Comparison of ENCODE assay signal across 10 mouse cellular contexts in genomic region chr13:21980981-21981802, GRCm38 (mm10). TPM values are rescaled to one million over a fixed set of nuclear protein-coding genes. Genes with fewer than 3 reads are reported as not detected.
DNase-seq lines count a peak whose midpoint lies in the region; ATAC-seq and TF ChIP-seq lines count a peak whose summit lies in the region.
"Had no signal": no experiment of that assay in that cellular context is flagged by ENCODE, and none has a peak within 500 bp of the region (broad histone marks: within the 10 kb centered on the region; RNA-seq: fewer than 3 reads in every experiment).

TSS of gene Pom121l2 (plus strand) at chr13:21981194.

- WGBS in kidney, adult 2 months: 3% methylated on average over 58 of the region's 58 CpGs
- WGBS in embryonic facial prominence, embryonic 14.5 days: 1% methylated on average over 40 of the region's 58 CpGs
- WGBS in heart, embryonic 14.5 days: under 1% methylated on average over 58 of the region's 58 CpGs

- intact Hi-C loops in left cerebral cortex, postnatal 4 days (cut with DNase I): no loop called here

- peak within 1 kb of the TSS; percentile 78 for H3K9ac ChIP-seq in embryonic facial prominence, embryonic 14.5 days (ENCODE audit: low read depth, low read length)
- peak within 1 kb of the TSS; percentile 76 for H3K9ac ChIP-seq in heart, embryonic 14.5 days (ENCODE audit: low read length)

- H3K4me1 ChIP-seq in kidney, adult 2 months (ENCODE audit: control insufficient read depth, insufficient read depth, low read length): no peaks in the 10 kb centered on the region
- 0 out of 2 replicates have a peak, but pooled peaks cover 5% of the 10 kb centered on the region for H3K4me1 ChIP-seq in embryonic facial prominence, embryonic 14.5 days (ENCODE audit: control insufficient read depth, insufficient read depth, low read length)
- H3K4me1 ChIP-seq in heart, embryonic 14.5 days (ENCODE audit: control insufficient read depth in 2 of 2, insufficient read depth in 2 of 2, low read length in 2 of 2): peaks cover 3 to 4% of the 10 kb centered on the region in 2 experiments; a peak in 1 of 4 replicates

- ATAC-seq in embryonic facial prominence, embryonic 14.5 days (ENCODE audit: low read depth): peak; percentile 63; the same call in 1 of the 2 replicates
- 0 out of 2 replicates have a peak, but pooled peaks have one; percentile 47 for ATAC-seq in heart, embryonic 14.5 days (ENCODE audit: insufficient number of reproducible peaks, insufficient read depth, low FRiP score, low read depth)

- peaks cover 3% of the 10 kb centered on the region; the same call in 1 of the 2 replicates for H3K27me3 ChIP-seq in kidney, adult 2 months (replicated peaks; ENCODE audit: control insufficient read depth, insufficient read depth, low read length)
- peaks cover 34% of the 10 kb centered on the region for H3K27me3 ChIP-seq in embryonic facial prominence, embryonic 14.5 days (replicated peaks; ENCODE audit: control insufficient read depth, insufficient read depth, low read length)
- peaks cover 63% of the 10 kb centered on the region for H3K27me3 ChIP-seq in heart, embryonic 14.5 days (ENCODE audit: control insufficient read depth, insufficient read depth, low read length)

- no peak for TF ChIP-seq POLR2A in kidney, adult 2 months (IDR thresholded peaks at IDR 0.05; ENCODE audit: low read depth, low read length)

- DNase-seq in kidney, adult 2 months: peak; percentile 13
- no peak for DNase-seq in kidney, adult 8-10 months
- peak; percentile 40 for DNase-seq in adrenal gland, postnatal 25 days
- peak; percentile 51 for DNase-seq in embryonic facial prominence, embryonic 14.5 days (ENCODE audit: low spot score)
- DNase-seq in left cerebral cortex, postnatal 4 days: peak; percentile 52
- DNase-seq in mesoderm, embryonic 11.5 days (ENCODE audit: low read depth, low spot score): peak; percentile 32
- peak; percentile 74 for DNase-seq in testis, postnatal 10 days (ENCODE audit: low spot score)

- peak within 1 kb of the TSS; percentile 96 for H3K4me2 ChIP-seq in embryonic facial prominence, embryonic 14.5 days (ENCODE audit: low read depth, low read length)
- H3K4me2 ChIP-seq in heart, embryonic 14.5 days (ENCODE audit: low read length): peak within 1 kb of the TSS; percentile 95

- H3K9me3 ChIP-seq in embryonic facial prominence, embryonic 14.5 days (ENCODE audit: control insufficient read depth, low read length): no peaks in the 10 kb centered on the region
- no peaks in the 10 kb centered on the region for H3K9me3 ChIP-seq in heart, embryonic 14.5 days (ENCODE audit: control insufficient read depth, low read length)

- peak within 1 kb of the TSS; percentile 35 for H3K4me3 ChIP-seq in kidney, adult 2 months (ENCODE audit: insufficient read depth, low read depth, low read length)
- H3K4me3 ChIP-seq in embryonic facial prominence, embryonic 14.5 days (ENCODE audit: low read depth, low read length): peak within 1 kb of the TSS; percentile 62
- peak within 1 kb of the TSS; percentile 42 to 54 for H3K4me3 ChIP-seq in heart, embryonic 14.5 days (ENCODE audit: control insufficient read depth in 1 of 2, insufficient read depth in 1 of 2, low read depth in 1 of 2, low read length in 2 of 2)

- H3K27ac ChIP-seq in kidney, adult 2 months (ENCODE audit: insufficient read depth, low read depth, low read length): no peak within 1 kb of the TSS
- no peak within 1 kb of the TSS for H3K27ac ChIP-seq in embryonic facial prominence, embryonic 14.5 days (replicated peaks; ENCODE audit: low read depth, low read length)
- H3K27ac ChIP-seq in heart, embryonic 14.5 days (replicated peaks in 1 of 2; ENCODE audit: control insufficient read depth in 1 of 2, insufficient read depth in 1 of 2, low read depth in 2 of 2, low read length in 2 of 2): no peak within 1 kb of the TSS

- H3K36me3 ChIP-seq in kidney, adult 2 months (ENCODE audit: control insufficient read depth, insufficient read depth, low read length): no peaks in the 10 kb centered on the region
- H3K36me3 ChIP-seq in embryonic facial prominence, embryonic 14.5 days (ENCODE audit: control insufficient read depth, insufficient read depth, low read length): no peaks in the 10 kb centered on the region
- no peaks in the 10 kb centered on the region for H3K36me3 ChIP-seq in heart, embryonic 14.5 days (ENCODE audit: control insufficient read depth, insufficient read depth, low read length)

- no peak for TF ChIP-seq CTCF in kidney, adult 2 months (conservative IDR thresholded peaks at IDR 0.05; ENCODE audit: insufficient read depth, insufficient read length, low read depth, low read length)

RNA-seq across cellular contexts. Expression of gene Pom121l2, which starts in this region (rescaled TPM):
- polyA plus RNA-seq in kidney, adult 2 months (2012; rRNA removed): 0.04 and 0.06 TPM in 2 replicates
- not detected in 2 replicates for total RNA-seq in adrenal gland, postnatal 25 days (2021)
- polyA plus RNA-seq in embryonic facial prominence, embryonic 14.5 days (2014; fragmentation: Nextera tagmentation; extraction: Ambion mirVana): 0.11 and 0.13 TPM in 2 replicates
- not detected in 2 replicates for polyA plus RNA-seq in heart, embryonic 14.5 days (2014; fragmentation: Nextera tagmentation; extraction: Ambion mirVana)
- total RNA-seq in left cerebral cortex, postnatal 4 days (2021): under 1 TPM in 1 of 2 experiments, not detected in 1; 0.12 TPM
- total RNA-seq: CH12.LX had no signal
- polyA plus RNA-seq: large intestine, adult 2 months had no signal

Comparison
In these comparisons a context has a peak if more than half of its experiments do, and no peak if none do; other contexts are left out.
1. Peak in DNase-seq and H3K4me3 ChIP-seq in kidney, adult 2 months; RNA of the gene not detected or under 1 TPM.
2. Peak in DNase-seq in adrenal gland, postnatal 25 days; RNA of the gene not detected or under 1 TPM.
3. Peak in DNase-seq, ATAC-seq, H3K4me3 ChIP-seq, H3K9ac ChIP-seq and H3K4me2 ChIP-seq in embryonic facial prominence, embryonic 14.5 days; RNA of the gene not detected or under 1 TPM.
4. Peak in ATAC-seq, H3K4me3 ChIP-seq, H3K9ac ChIP-seq and H3K4me2 ChIP-seq in heart, embryonic 14.5 days; RNA of the gene not detected or under 1 TPM.
5. Peak in DNase-seq in left cerebral cortex, postnatal 4 days; RNA of the gene not detected or under 1 TPM.
6. DNase-seq: peak in mesoderm, embryonic 11.5 days (single experiment) and testis, postnatal 10 days (single experiment); none in kidney, adult 8-10 months (0 of 2).
7. Peak in every context shown above with its lines, with median percentiles within 50 percentile points of each other: H3K4me3 ChIP-seq.